Comparison of ENCODE assay signal across 23 mouse cellular contexts in the genomic region with DNA sequence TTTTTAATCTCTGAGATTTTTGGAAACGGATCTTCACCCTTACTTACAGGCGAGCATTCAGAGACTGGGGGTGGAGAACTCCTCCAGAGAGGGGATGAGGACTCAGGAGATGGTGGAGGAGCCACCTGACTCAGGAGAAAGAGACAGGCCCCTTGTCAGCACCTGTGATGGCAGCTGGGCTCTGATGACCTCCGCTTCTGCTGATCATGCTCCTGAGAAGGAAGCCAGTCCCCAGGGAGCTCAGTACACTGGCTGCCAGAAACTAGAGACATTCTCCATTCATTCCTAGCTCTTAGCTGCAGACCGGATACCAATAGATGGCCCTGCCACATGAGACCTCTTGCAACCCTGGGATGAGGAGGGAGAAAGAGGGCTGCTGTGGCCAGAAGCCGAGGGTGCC. TPM values are rescaled to one million over a fixed set of nuclear protein-coding genes. Genes with fewer than 3 reads are reported as not detected.
"Had no signal": no experiment of that assay in that cellular context is flagged by ENCODE, and none has a peak within 500 bp of the region (broad histone marks: within the 10 kb centered on the region; RNA-seq: fewer than 3 reads in every experiment).

No protein-coding gene starts in this region.

- DNase-seq: kidney, adult 9 months; liver, embryonic 13.5 days; lung, embryonic 14.5 days; right cerebral cortex, adult 18-20 months; right cerebral cortex, postnatal 14 days; right cerebral cortex, postnatal 4 days; thymus, adult 2 months; thymus, postnatal 14 days; thymus, postnatal 4 days had no signal

- H3K27ac ChIP-seq: kidney, postnatal 0 days; liver, embryonic 13.5 days; macrophage; midbrain, embryonic 12.5 days; midbrain, embryonic 15.5 days; neural tube, embryonic 12.5 days; neural tube, embryonic 15.5 days; stomach, postnatal 0 days had no signal

- H3K4me3 ChIP-seq: liver, embryonic 13.5 days; midbrain, embryonic 12.5 days; midbrain, embryonic 15.5 days; neural tube, embryonic 12.5 days; neural tube, embryonic 15.5 days had no signal

- H3K27me3 ChIP-seq: liver, embryonic 13.5 days; midbrain, embryonic 12.5 days; midbrain, embryonic 15.5 days; neural tube, embryonic 12.5 days; neural tube, embryonic 15.5 days had no signal

- ATAC-seq: lung, postnatal 0 days; midbrain, embryonic 15.5 days had no signal

- H3K9me3 ChIP-seq: liver, embryonic 13.5 days; midbrain, embryonic 12.5 days; midbrain, embryonic 15.5 days; neural tube, embryonic 12.5 days; neural tube, embryonic 15.5 days had no signal

- H3K9ac ChIP-seq: liver, embryonic 13.5 days; lung, embryonic 14.5 days; midbrain, embryonic 12.5 days; midbrain, embryonic 15.5 days; neural tube, embryonic 12.5 days; neural tube, embryonic 15.5 days had no signal

- H3K36me3 ChIP-seq: liver, embryonic 13.5 days; midbrain, embryonic 12.5 days; midbrain, embryonic 15.5 days; neural tube, embryonic 12.5 days; neural tube, embryonic 15.5 days had no signal

- H3K4me2 ChIP-seq: liver, embryonic 13.5 days; lung, embryonic 14.5 days; midbrain, embryonic 12.5 days; midbrain, embryonic 15.5 days; neural tube, embryonic 12.5 days; neural tube, embryonic 15.5 days had no signal

- H3K4me1 ChIP-seq: liver, embryonic 13.5 days; midbrain, embryonic 12.5 days; neural tube, embryonic 12.5 days; neural tube, embryonic 15.5 days had no signal

RNA-seq across cellular contexts. Expression of gene Rcvrn, which starts 52.3 kb away (rescaled TPM):
- total RNA-seq: liver, adult 2 months; megakaryocyte, adult 5-6 weeks had no signal
- polyA plus RNA-seq: kidney, postnatal 0 days; large intestine, adult 2 months; limb, embryonic 11.5 days; liver, adult 2 months; liver, embryonic 13.5 days; liver, embryonic 16.5 days; lung, embryonic 14.5 days; lung, postnatal 0 days; macrophage; midbrain, embryonic 12.5 days; midbrain, embryonic 15.5 days; neural tube, embryonic 12.5 days; neural tube, embryonic 15.5 days; stomach, embryonic 14.5 days; stomach, postnatal 0 days had no signal
